Mouse (Mus musculus) testis, adult 2 months (tissue): ENCODE data around the gene Snx9.

Experiments
- CTCF ChIP-seq: fragments of 200-500 bp; IDR thresholded peaks from 2 replicates; pipeline ENCODE4 v1.5.1; 2012; ENCODE audit warnings: low read depth, mild to moderate bottlenecking, inconsistent platforms, low read length, moderate library complexity; ENCODE audit not compliant: control insufficient read depth, insufficient read depth, insufficient replicate concordance
- POLR2A ChIP-seq: fragments of 200-500 bp; IDR thresholded peaks from 2 replicates; pipeline ENCODE4 v1.6.1; 2012; ENCODE audit warnings: low read depth, mild to moderate bottlenecking, inconsistent platforms, low read length, moderate library complexity; ENCODE audit not compliant: control insufficient read depth

DNA sequence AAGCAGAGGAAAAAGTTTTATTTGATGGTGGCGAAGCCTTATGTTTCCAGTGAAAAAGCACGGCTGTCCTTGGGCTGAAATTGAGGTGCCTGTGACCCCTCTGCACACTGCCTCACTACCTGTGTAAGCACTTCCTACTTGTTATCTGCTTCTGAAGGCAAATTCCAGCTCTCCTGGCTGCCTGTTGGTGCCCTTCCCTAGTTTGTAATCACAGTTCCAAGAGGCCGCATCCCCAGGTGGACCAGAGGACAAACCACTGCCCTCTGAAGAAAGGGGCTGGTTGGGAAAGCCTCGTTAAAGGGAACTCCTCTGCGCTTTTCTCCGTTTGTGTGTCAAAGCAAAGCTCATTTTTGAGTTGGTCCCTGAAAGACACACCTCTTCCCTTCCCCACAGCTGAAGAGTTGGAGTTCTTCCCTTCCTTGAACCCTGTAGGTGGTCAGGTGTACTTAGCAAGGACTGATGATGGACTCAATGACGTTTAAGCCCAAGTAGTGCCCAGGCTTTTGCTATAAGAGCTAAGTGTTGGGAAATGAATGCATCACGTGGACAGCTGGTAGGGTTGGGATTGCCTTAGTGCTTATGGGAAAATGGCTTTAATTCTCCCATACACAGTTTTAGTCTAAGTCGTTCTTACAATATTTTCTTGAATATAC, 2.0 kb downstream of the Snx9 start:
- no peak for TF ChIP-seq CTCF
- no peak for TF ChIP-seq POLR2A
